Mouse (Mus musculus) stomach, embryonic 15.5 days (tissue): ENCODE results near the gene Galnt9. TPM values are rescaled to one million over a fixed set of nuclear protein-coding genes. Genes with fewer than 3 reads are reported as not detected.
A peak's percentile ranks its signal among the peaks of the same experiment; 100 is the strongest.

Experiments used
- ATAC-seq: fragments of 200-750 bp; cut with Nextera tagmentation; 2 replicates; pipeline ENCODE4 v1.8.0; 2017; ENCODE audit warnings: low read depth, moderate number of reproducible peaks, moderate TSS enrichment; ENCODE audit not compliant: insufficient read depth, low FRiP score
- H3K27ac ChIP-seq: fragments of 300-500 bp; sonication (generic); 2 replicates; pipeline ENCODE4 v1.5.1; 2015; ENCODE audit warnings: mild to moderate bottlenecking, inconsistent platforms
- H3K27me3 ChIP-seq: fragments of 300-500 bp; sonication (generic); replicated peaks from 2 replicates; pipeline ENCODE4 v1.6.1; 2015; ENCODE audit warnings: inconsistent platforms
- H3K36me3 ChIP-seq: fragments of 300-500 bp; sonication (generic); 2 replicates; pipeline ENCODE4 v1.6.1; 2015; ENCODE audit warnings: inconsistent platforms
- H3K4me1 ChIP-seq: fragments of 300-500 bp; sonication (generic); 2 replicates; pipeline ENCODE4 v1.6.1; 2015; ENCODE audit warnings: inconsistent platforms
- H3K4me2 ChIP-seq: fragments of 300-500 bp; sonication (generic); 2 replicates; pipeline ENCODE4 v1.6.1; 2015; ENCODE audit warnings: mild to moderate bottlenecking, inconsistent platforms
- H3K4me3 ChIP-seq: fragments of 300-500 bp; sonication (generic); replicated peaks from 2 replicates; pipeline ENCODE4 v1.5.1; 2015; ENCODE audit warnings: inconsistent platforms
- H3K9ac ChIP-seq: fragments of 300-500 bp; sonication (generic); 2 replicates; pipeline ENCODE4 v1.6.1; 2015; ENCODE audit warnings: inconsistent platforms
- H3K9me3 ChIP-seq: fragments of 300-500 bp; sonication (generic); 2 replicates; pipeline ENCODE4 v1.6.1; 2016; ENCODE audit warnings: inconsistent platforms
- WGBS: fragments of 180-500 bp; shearing (Covaris S2); methylation state at CpG from one replicate; pipeline ENCODE4 v1.1.7; 2015; 5-methylcytosine and 5-hydroxymethylcytosine counted together
- polyA plus RNA-seq: library from polyadenylated mRNA; unstranded; fragments of >200 nt; fragmentation: Nextera tagmentation; extraction: Ambion mirVana; gene quantifications from 2 replicates; pipeline ENCODE4 v1.2.1, GENCODE M21; 2015

Galnt9 gene
- polyA plus RNA-seq, 1 experiment from 2014 or later = 0.71 TPM

DNA sequence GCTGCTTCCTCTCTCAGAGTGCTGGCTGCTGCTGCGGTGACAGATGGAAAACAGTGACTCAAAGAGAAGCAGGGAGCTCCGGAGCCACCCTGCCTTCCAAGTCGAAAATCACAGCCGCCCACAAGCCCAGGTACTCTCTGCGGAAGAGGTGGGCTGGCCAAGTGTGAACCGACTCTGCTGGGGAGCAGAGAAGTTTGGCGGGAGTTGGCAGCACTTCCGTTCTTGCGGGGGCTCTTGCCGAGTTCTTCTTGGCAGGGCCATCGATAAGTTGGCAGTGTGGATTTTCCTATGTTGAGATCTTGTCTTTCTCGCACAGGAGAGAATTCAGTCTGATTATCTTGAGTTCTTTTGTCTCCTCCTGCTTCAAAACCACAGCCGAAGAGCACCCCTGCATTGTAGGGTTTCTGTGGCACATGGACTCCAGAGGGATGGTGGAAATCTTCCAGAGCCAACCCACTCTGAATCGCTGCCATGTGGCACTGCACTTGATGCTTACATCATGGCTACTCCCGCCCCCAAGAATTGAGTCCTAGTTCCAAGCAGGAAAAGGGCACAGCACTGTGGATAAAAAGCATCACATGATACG is 18.7 kb downstream of the Galnt9 start:
- Histone ChIP-seq H3K27me3 (no peaks in the 10 kb centered on the region), H3K36me3 (no peaks in the 10 kb centered on the region), H3K4me1 (no peaks in the 10 kb centered on the region), H3K27ac (no peak overlapping the region), H3K9ac (no peak overlapping the region), H3K9me3 (no peaks in the 10 kb centered on the region), H3K4me3 (no peak overlapping the region), H3K4me2 (no peak overlapping the region)
- no peak for ATAC-seq
- 72% methylated on average over 16 of the region's 16 CpGs for WGBS

DNA sequence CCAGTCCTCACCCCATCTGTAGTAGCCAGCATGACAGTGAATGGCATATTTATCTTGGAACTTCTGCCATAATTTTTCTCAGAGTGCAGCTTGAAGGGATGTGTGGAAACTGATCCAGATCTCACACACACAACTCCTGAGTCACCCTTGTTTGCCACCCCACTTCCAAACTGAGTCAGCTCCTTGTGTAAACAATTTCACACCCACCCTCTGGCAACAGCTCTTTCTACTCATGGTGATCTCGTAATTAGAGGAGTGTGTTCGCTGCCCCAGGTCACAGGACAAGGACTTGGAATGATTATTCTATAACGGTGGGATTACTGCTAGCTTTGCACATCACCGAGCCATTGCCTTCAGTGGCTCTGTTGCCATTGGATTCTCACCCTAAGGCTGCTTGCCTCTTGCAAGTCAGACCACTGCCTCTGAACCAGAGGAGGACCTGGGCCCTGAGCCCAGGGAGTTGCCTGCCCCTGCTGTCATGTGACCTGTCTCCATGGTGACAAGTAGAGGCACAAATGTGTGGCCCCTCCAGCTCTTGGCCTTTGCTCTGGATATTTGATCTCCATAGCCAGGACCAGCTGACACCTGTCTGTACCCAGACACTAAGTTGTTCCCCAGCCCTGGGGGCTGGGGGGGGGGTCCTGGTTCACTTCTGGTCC is 21.0 kb downstream of the Galnt9 start:
- ATAC-seq = peak; percentile 39
- WGBS = 29% methylated on average over 4 of the region's 4 CpGs
- no peaks in the 10 kb centered on the region for H3K4me1 ChIP-seq
- no peaks in the 10 kb centered on the region for H3K9me3 ChIP-seq
- H3K4me3 ChIP-seq = no peak overlapping the region
- H3K27ac ChIP-seq = no peak overlapping the region
- H3K4me2 ChIP-seq = peak overlapping the region; percentile 8; the same call in 1 of the 2 replicates
- H3K27me3 ChIP-seq = no peaks in the 10 kb centered on the region
- no peaks in the 10 kb centered on the region for H3K36me3 ChIP-seq
- H3K9ac ChIP-seq = no peak overlapping the region

- H3K9me3 ChIP-seq = no peaks in the 10 kb centered on the region
- WGBS = 78% methylated on average over 2 of the region's 2 CpGs
- H3K27ac ChIP-seq = no peak overlapping the region
- no peak overlapping the region for H3K4me3 ChIP-seq
- no peaks in the 10 kb centered on the region for H3K27me3 ChIP-seq
- no peak; the same call in 1 of the 2 replicates for ATAC-seq
- H3K4me1 ChIP-seq = no peaks in the 10 kb centered on the region
- H3K36me3 ChIP-seq = no peaks in the 10 kb centered on the region
- no peak overlapping the region for H3K9ac ChIP-seq
- no peak overlapping the region for H3K4me2 ChIP-seq
Observed at GRCm38 (mm10) chr5:110567547-110567946, 23.4 kb downstream of the Galnt9 start.

DNA sequence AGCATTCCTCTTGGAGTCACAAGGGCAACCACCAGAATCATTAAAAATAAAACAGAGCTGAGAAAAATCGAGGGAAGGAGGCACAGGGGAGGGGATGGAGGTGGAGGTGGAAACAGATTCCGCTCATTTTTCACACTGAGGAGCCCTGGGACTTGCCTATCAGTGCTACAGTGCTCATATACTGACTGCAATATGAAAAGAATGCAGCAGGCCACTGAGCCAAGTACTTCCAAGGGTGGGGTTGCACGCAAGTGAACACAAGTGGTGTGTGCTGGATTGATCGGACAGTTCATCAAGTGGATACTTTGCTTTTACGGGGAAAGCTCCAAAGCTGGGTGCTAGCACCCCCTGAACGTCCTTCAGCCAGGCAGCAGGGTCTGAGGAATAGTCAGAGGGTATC is 30.7 kb downstream of the Galnt9 start:
- no peak overlapping the region for H3K27ac ChIP-seq
- ATAC-seq = no peak
- H3K4me1 ChIP-seq = no peaks in the 10 kb centered on the region
- H3K36me3 ChIP-seq = no peaks in the 10 kb centered on the region
- no peaks in the 10 kb centered on the region for H3K27me3 ChIP-seq
- no peaks in the 10 kb centered on the region for H3K9me3 ChIP-seq
- no peak overlapping the region for H3K9ac ChIP-seq
- H3K4me3 ChIP-seq = no peak overlapping the region
- no peak overlapping the region for H3K4me2 ChIP-seq
- WGBS = 63% methylated on average over 6 of the region's 6 CpGs

GRCm38 (mm10) chr5:110579296-110579695 is 35.1 kb downstream of the Galnt9 start:
- no peaks in the 10 kb centered on the region for H3K4me1 ChIP-seq
- H3K36me3 ChIP-seq = no peaks in the 10 kb centered on the region
- no peak overlapping the region for H3K9ac ChIP-seq
- H3K27ac ChIP-seq = no peak overlapping the region
- no peak for ATAC-seq
- H3K4me2 ChIP-seq = no peak overlapping the region
- 86% methylated on average over 4 of the region's 4 CpGs for WGBS
- H3K4me3 ChIP-seq = no peak overlapping the region
- no peaks in the 10 kb centered on the region for H3K27me3 ChIP-seq
- H3K9me3 ChIP-seq = no peaks in the 10 kb centered on the region

- ATAC-seq = no peak
- Histone ChIP-seq H3K4me1 (no peaks in the 10 kb centered on the region), H3K36me3 (no peaks in the 10 kb centered on the region), H3K4me3 (no peak overlapping the region), H3K27ac (no peak overlapping the region), H3K4me2 (no peak overlapping the region), H3K27me3 (no peaks in the 10 kb centered on the region), H3K9me3 (no peaks in the 10 kb centered on the region), H3K9ac (no peak overlapping the region)
- WGBS = 89% methylated on average over 19 of the region's 19 CpGs
Observed at GRCm38 (mm10) chr5:110580569-110581239, 36.5 kb downstream of the Galnt9 start.

DNA sequence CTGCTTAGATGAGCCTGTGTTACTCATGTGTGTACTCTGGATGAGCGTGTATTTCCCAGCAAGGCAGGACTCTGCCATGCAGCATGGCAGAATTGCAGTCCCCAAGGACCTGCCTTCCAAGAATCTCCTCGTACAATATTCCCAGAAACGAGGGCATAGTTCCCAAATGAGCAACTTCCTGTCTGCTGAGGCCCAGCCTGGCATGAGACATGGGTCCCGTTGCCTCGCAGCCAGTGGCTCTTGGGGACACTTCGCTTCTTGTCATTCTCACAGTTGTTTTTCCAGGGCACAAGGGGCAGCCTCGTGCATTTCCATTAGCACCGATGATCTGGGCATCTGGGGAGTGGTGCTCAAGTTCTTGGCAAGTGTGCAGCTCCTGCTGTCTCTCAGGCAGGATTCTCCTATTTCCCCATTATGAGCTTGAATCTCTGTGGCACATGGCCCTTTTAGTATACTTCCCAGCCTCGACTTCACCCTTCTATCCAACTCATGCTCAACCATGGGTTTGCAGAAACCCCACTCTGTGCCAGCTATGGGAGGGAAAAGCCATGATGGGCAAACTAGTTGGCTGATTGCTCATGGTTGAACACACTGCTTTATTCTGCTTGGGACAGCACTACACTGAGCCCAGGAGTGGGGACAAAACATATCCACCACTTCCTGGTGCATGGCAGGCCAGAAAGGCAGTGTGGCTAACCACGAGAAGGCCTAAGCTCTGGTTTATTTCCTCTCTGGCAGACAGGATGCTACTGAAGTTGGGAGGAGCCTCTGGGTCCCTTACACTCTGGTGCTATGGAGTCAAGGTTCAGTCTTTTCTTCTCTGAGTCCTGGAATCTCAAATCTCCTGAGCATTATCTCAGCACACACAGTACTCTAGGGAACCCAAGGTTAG is 38.7 kb downstream of the Galnt9 start:
- Histone ChIP-seq H3K4me1 (no peaks in the 10 kb centered on the region), H3K27me3 (no peaks in the 10 kb centered on the region), H3K9me3 (no peaks in the 10 kb centered on the region), H3K27ac (no peak overlapping the region), H3K9ac (no peak overlapping the region), H3K36me3 (no peaks in the 10 kb centered on the region), H3K4me3 (no peak overlapping the region), H3K4me2 (no peak overlapping the region)
- no peak for ATAC-seq
- WGBS = 60% methylated on average over 10 of the region's 10 CpGs

- ATAC-seq = no peak
- no peaks in the 10 kb centered on the region for H3K27me3 ChIP-seq
- H3K4me1 ChIP-seq = no peaks in the 10 kb centered on the region
- no peak overlapping the region for H3K4me3 ChIP-seq
- no peak overlapping the region for H3K4me2 ChIP-seq
- no peaks in the 10 kb centered on the region for H3K36me3 ChIP-seq
- H3K9me3 ChIP-seq = no peaks in the 10 kb centered on the region
- no peak overlapping the region for H3K9ac ChIP-seq
- no peak overlapping the region for H3K27ac ChIP-seq
Observed at GRCm38 (mm10) chr5:110587467-110587866, 43.3 kb downstream of the Galnt9 start.

DNA sequence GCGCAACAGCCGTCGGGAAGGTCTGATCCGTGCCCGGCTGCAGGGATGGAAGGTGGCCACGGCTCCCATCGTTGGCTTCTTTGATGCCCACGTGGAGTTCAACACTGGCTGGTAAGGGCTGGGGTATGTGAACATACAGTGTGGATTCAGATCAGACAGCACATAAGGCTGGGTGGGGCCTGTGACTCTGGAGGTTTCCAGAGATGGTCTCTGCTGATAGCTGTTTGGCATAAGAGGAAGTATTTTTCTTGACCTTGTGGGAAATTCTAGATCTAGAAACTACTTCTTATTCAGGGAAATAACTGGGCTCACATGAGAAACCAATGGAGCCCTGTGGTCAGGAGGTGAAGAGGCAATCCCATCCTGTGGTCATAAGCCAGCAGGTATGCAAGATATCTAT is 45.7 kb downstream of the Galnt9 start:
- no peaks in the 10 kb centered on the region for H3K27me3 ChIP-seq
- H3K27ac ChIP-seq = no peak overlapping the region
- 88% methylated on average over 8 of the region's 8 CpGs for WGBS
- no peaks in the 10 kb centered on the region for H3K36me3 ChIP-seq
- H3K4me1 ChIP-seq = no peaks in the 10 kb centered on the region
- no peak for ATAC-seq
- no peaks in the 10 kb centered on the region for H3K9me3 ChIP-seq
- no peak overlapping the region for H3K4me2 ChIP-seq
- H3K4me3 ChIP-seq = no peak overlapping the region
- no peak overlapping the region for H3K9ac ChIP-seq

DNA sequence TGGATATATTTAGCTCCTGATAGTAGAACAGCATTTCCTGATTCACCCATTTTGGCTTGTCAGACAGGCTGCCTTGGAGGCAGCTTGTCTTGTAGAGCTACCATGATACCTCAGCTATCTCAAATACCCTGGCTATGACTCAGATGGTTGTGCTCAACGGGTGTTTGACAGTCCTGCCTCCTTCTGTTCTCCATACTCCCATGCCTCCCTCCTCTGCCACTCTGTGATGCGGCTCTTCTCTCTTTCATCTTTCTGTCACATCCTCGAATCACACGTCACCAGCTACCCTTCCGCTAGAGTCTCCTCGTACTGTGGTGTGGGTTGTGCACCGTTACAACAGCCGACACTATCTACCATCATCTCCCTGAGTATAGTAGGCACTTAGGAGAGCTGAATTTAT is 50.3 kb downstream of the Galnt9 start:
- ATAC-seq = no peak
- no peak overlapping the region for H3K4me2 ChIP-seq
- H3K4me1 ChIP-seq = no peaks in the 10 kb centered on the region
- H3K27me3 ChIP-seq = no peaks in the 10 kb centered on the region
- no peaks in the 10 kb centered on the region for H3K9me3 ChIP-seq
- WGBS = 83% methylated on average over 8 of the region's 8 CpGs
- H3K36me3 ChIP-seq = no peaks in the 10 kb centered on the region
- H3K9ac ChIP-seq = no peak overlapping the region
- no peak overlapping the region for H3K4me3 ChIP-seq
- no peak overlapping the region for H3K27ac ChIP-seq

- Histone ChIP-seq H3K36me3 (no peaks in the 10 kb centered on the region), H3K9me3 (no peaks in the 10 kb centered on the region), H3K4me1 (no peaks in the 10 kb centered on the region), H3K27ac (no peak overlapping the region), H3K9ac (no peak overlapping the region), H3K27me3 (no peaks in the 10 kb centered on the region; the same call in 1 of the 2 replicates), H3K4me3 (no peak overlapping the region), H3K4me2 (no peak overlapping the region)
- 90% methylated on average over 10 of the region's 10 CpGs for WGBS
- no peak for ATAC-seq
Observed at GRCm38 (mm10) chr5:110595341-110595740, 51.2 kb downstream of the Galnt9 start.
